Mouse (Mus musculus) frontal cortex, adult 2 months (tissue): ENCODE data around the gene Plekhg3. TPM values are rescaled to one million over a fixed set of nuclear protein-coding genes. Genes with fewer than 3 reads are reported as not detected.

Experiments
- DNase-seq, 2 experiments: peaks; one replicate each; pipeline ENCODE4 v3.0.0; 2022; ENCODE audit warnings: low spot score in 1 of 2; ENCODE audit errors: extremely low spot score in 1 of 2
- polyA plus RNA-seq: library from polyadenylated mRNA; depleted of rRNA; stranded (reverse); fragments of >200 nt; gene quantifications from 2 replicates; pipeline ENCODE4 v1.2.3, GENCODE M21; 2012; rRNA removed

Plekhg3 gene
- polyA plus RNA-seq, 1 experiment: 12.6 TPM

- DNase-seq: no peak
Observed at GRCm38 (mm10) chr12:76612621-76613020, 81.9 kb downstream of the Plekhg3 start.

- DNase-seq: no peak
Observed at GRCm38 (mm10) chr12:76614868-76615579, 84.3 kb downstream of the Plekhg3 start.

GRCm38 (mm10) chr12:76615580-76615937 lies 84.9 kb downstream of the Plekhg3 start:
- DNase-seq: no peak

- DNase-seq: no peak
Observed at GRCm38 (mm10) chr12:76618175-76618574, 87.5 kb downstream of the Plekhg3 start.

- DNase-seq: no peak
Observed at GRCm38 (mm10) chr12:76619847-76620246, 89.2 kb downstream of the Plekhg3 start.

- no peak for DNase-seq
Observed at GRCm38 (mm10) chr12:76623374-76623773, 92.7 kb downstream of the Plekhg3 start.

Other genes with a start within 250 kb of the Plekhg3 start
- gene Akap5, start 206.0 kb upstream of the Plekhg3 start, polyA plus RNA-seq: 41.2 and 42.3 TPM in 2 replicates
- gene Zbtb25, start 161.3 kb upstream of the Plekhg3 start, polyA plus RNA-seq: 15.9 and 19.0 TPM in 2 replicates
- gene Zbtb1, start 160.6 kb upstream of the Plekhg3 start, polyA plus RNA-seq: 3.7 and 3.9 TPM in 2 replicates
- 64.5 and 73.2 TPM in 2 replicates for gene Hspa2, start 126.7 kb upstream of the Plekhg3 start, polyA plus RNA-seq
- 1.5 and 1.8 TPM in 2 replicates for gene Ppp1r36, start 113.4 kb upstream of the Plekhg3 start, polyA plus RNA-seq
- gene Sptb, start 179.7 kb downstream of the Plekhg3 start, polyA plus RNA-seq: 32.1 and 33.9 TPM in 2 replicates
- 93.2 and 103 TPM in 2 replicates for gene Churc1, start 234.6 kb downstream of the Plekhg3 start, polyA plus RNA-seq
- 28.4 and 28.9 TPM in 2 replicates for gene Fntb, start 234.7 kb downstream of the Plekhg3 start, polyA plus RNA-seq